Mouse (Mus musculus): Measurements from ENCODE around the gene Olfr640. TPM values are rescaled to one million over a fixed set of nuclear protein-coding genes. Genes with fewer than 3 reads are reported as not detected.

The Olfr640 gene
- polyA plus RNA-seq (2012; rRNA removed) = 0.07 TPM in 1 of 2 replicates, not detected in the other

- Histone ChIP-seq H3K36me3 (ENCODE audit: control insufficient read depth, insufficient read depth, low read length) (no peaks in the 10 kb centered on the region), H3K27ac (ENCODE audit: control insufficient read depth, insufficient read depth, low read depth, low read length) (no peak within 1 kb of the TSS), H3K27me3 (ENCODE audit: control insufficient read depth, insufficient read depth, low read length) (no peaks in the 10 kb centered on the region), H3K4me3 (ENCODE audit: control insufficient read depth, low read depth, low read length) (no peak within 1 kb of the TSS), H3K4me1 (ENCODE audit: control insufficient read depth, insufficient read depth, low read length) (no peaks in the 10 kb centered on the region)
- TF ChIP-seq CTCF (IDR thresholded peaks at IDR 0.05; ENCODE audit: control insufficient read depth, insufficient read depth, insufficient replicate concordance, low read depth, low read length) (no peak), POLR2A (IDR thresholded peaks at IDR 0.05; ENCODE audit: control insufficient read depth, low read depth, low read length) (no peak)
Measured at GRCm38 (mm10) chr7:104025473-104025872, at the start of gene Olfr640. Gene Olfr640, minus strand, starts transcription at chr7:104025573.

GRCm38 (mm10) chr7:104071769-104072168 lies 46.4 kb upstream of the Olfr640 start, which contains the start of gene Olfr644:
Gene Olfr644, minus strand, starts transcription at chr7:104071869.
- no peak within 1 kb of the TSS for H3K27ac ChIP-seq (ENCODE audit: control insufficient read depth, insufficient read depth, low read depth, low read length)

GRCm38 (mm10) chr7:104061345-104061744 lies 36.0 kb upstream of the Olfr640 start, which contains the start of gene 4930516K23Rik:
Gene 4930516K23Rik, minus strand, starts transcription at chr7:104061445.
- H3K27ac ChIP-seq (ENCODE audit: control insufficient read depth, insufficient read depth, low read depth, low read length) = no peak within 1 kb of the TSS
- no peaks in the 10 kb centered on the region for H3K4me1 ChIP-seq (ENCODE audit: control insufficient read depth, insufficient read depth, low read length)
- no peaks in the 10 kb centered on the region for H3K36me3 ChIP-seq (ENCODE audit: control insufficient read depth, insufficient read depth, low read length)
- H3K27me3 ChIP-seq (ENCODE audit: control insufficient read depth, insufficient read depth, low read length) = no peaks in the 10 kb centered on the region
- TF ChIP-seq CTCF (IDR thresholded peaks at IDR 0.05; ENCODE audit: control insufficient read depth, insufficient read depth, insufficient replicate concordance, low read depth, low read length) (no peak), POLR2A (IDR thresholded peaks at IDR 0.05; ENCODE audit: control insufficient read depth, low read depth, low read length) (no peak)
- H3K4me3 ChIP-seq (ENCODE audit: control insufficient read depth, low read depth, low read length) = no peak within 1 kb of the TSS

More at GRCm38 (mm10) chr7:104071769-104072168, 46.4 kb upstream of the Olfr640 start, which contains the start of gene Olfr644:
- no peaks in the 10 kb centered on the region for H3K4me1 ChIP-seq (ENCODE audit: control insufficient read depth, insufficient read depth, low read length)
- H3K27me3 ChIP-seq (ENCODE audit: control insufficient read depth, insufficient read depth, low read length) = no peaks in the 10 kb centered on the region
- no peak within 1 kb of the TSS for H3K4me3 ChIP-seq (ENCODE audit: control insufficient read depth, low read depth, low read length)
- no peaks in the 10 kb centered on the region for H3K36me3 ChIP-seq (ENCODE audit: control insufficient read depth, insufficient read depth, low read length)
- no peak for TF ChIP-seq CTCF (IDR thresholded peaks at IDR 0.05; ENCODE audit: control insufficient read depth, insufficient read depth, insufficient replicate concordance, low read depth, low read length)
- TF ChIP-seq POLR2A (IDR thresholded peaks at IDR 0.05; ENCODE audit: control insufficient read depth, low read depth, low read length) = no peak

- Histone ChIP-seq H3K4me3 (ENCODE audit: control insufficient read depth, low read depth, low read length) (no peak overlapping the region), H3K27me3 (ENCODE audit: control insufficient read depth, insufficient read depth, low read length) (no peaks in the 10 kb centered on the region), H3K4me1 (ENCODE audit: control insufficient read depth, insufficient read depth, low read length) (no peaks in the 10 kb centered on the region), H3K27ac (ENCODE audit: control insufficient read depth, insufficient read depth, low read depth, low read length) (no peak overlapping the region), H3K36me3 (ENCODE audit: control insufficient read depth, insufficient read depth, low read length) (no peaks in the 10 kb centered on the region)
- TF ChIP-seq CTCF (IDR thresholded peaks at IDR 0.05; ENCODE audit: control insufficient read depth, insufficient read depth, insufficient replicate concordance, low read depth, low read length) (no peak), POLR2A (IDR thresholded peaks at IDR 0.05; ENCODE audit: control insufficient read depth, low read depth, low read length) (no peak)
Measured at GRCm38 (mm10) chr7:104059215-104059614, 33.8 kb upstream of the Olfr640 start.

GRCm38 (mm10) chr7:104052566-104052965 lies 27.2 kb upstream of the Olfr640 start, which contains the start of gene Olfr642:
Gene Olfr642, minus strand, starts transcription at chr7:104052666.
- Histone ChIP-seq H3K4me1 (ENCODE audit: control insufficient read depth, insufficient read depth, low read length) (no peaks in the 10 kb centered on the region), H3K4me3 (ENCODE audit: control insufficient read depth, low read depth, low read length) (no peak within 1 kb of the TSS)

GRCm38 (mm10) chr7:104050745-104051144 lies 25.4 kb upstream of the Olfr640 start:
- H3K27ac ChIP-seq (ENCODE audit: control insufficient read depth, insufficient read depth, low read depth, low read length) = no peak overlapping the region
- TF ChIP-seq POLR2A (IDR thresholded peaks at IDR 0.05; ENCODE audit: control insufficient read depth, low read depth, low read length) (no peak), CTCF (IDR thresholded peaks at IDR 0.05; ENCODE audit: control insufficient read depth, insufficient read depth, insufficient replicate concordance, low read depth, low read length) (no peak)
- no peak overlapping the region for H3K4me3 ChIP-seq (ENCODE audit: control insufficient read depth, low read depth, low read length)
- no peaks in the 10 kb centered on the region for H3K27me3 ChIP-seq (ENCODE audit: control insufficient read depth, insufficient read depth, low read length)
- H3K36me3 ChIP-seq (ENCODE audit: control insufficient read depth, insufficient read depth, low read length) = no peaks in the 10 kb centered on the region
- no peaks in the 10 kb centered on the region for H3K4me1 ChIP-seq (ENCODE audit: control insufficient read depth, insufficient read depth, low read length)

More at GRCm38 (mm10) chr7:104052566-104052965, 27.2 kb upstream of the Olfr640 start, which contains the start of gene Olfr642:
- no peak for TF ChIP-seq CTCF (IDR thresholded peaks at IDR 0.05; ENCODE audit: control insufficient read depth, insufficient read depth, insufficient replicate concordance, low read depth, low read length)
- no peak for TF ChIP-seq POLR2A (IDR thresholded peaks at IDR 0.05; ENCODE audit: control insufficient read depth, low read depth, low read length)
- no peaks in the 10 kb centered on the region for H3K27me3 ChIP-seq (ENCODE audit: control insufficient read depth, insufficient read depth, low read length)
- no peak within 1 kb of the TSS for H3K27ac ChIP-seq (ENCODE audit: control insufficient read depth, insufficient read depth, low read depth, low read length)
- no peaks in the 10 kb centered on the region for H3K36me3 ChIP-seq (ENCODE audit: control insufficient read depth, insufficient read depth, low read length)

- Histone ChIP-seq H3K4me1 (ENCODE audit: control insufficient read depth, insufficient read depth, low read length) (no peaks in the 10 kb centered on the region), H3K4me3 (ENCODE audit: control insufficient read depth, low read depth, low read length) (no peak within 1 kb of the TSS), H3K36me3 (ENCODE audit: control insufficient read depth, insufficient read depth, low read length) (no peaks in the 10 kb centered on the region), H3K27me3 (ENCODE audit: control insufficient read depth, insufficient read depth, low read length) (no peaks in the 10 kb centered on the region), H3K27ac (ENCODE audit: control insufficient read depth, insufficient read depth, low read depth, low read length) (no peak within 1 kb of the TSS)
- TF ChIP-seq CTCF (IDR thresholded peaks at IDR 0.05; ENCODE audit: control insufficient read depth, insufficient read depth, insufficient replicate concordance, low read depth, low read length) = no peak
Measured at GRCm38 (mm10) chr7:104035145-104035544, 9.8 kb upstream of the Olfr640 start, which contains the start of gene Olfr641. Gene Olfr641, plus strand, starts transcription at chr7:104035445.

Data from testis, adult 2 months (tissue).